Mouse (Mus musculus) right cerebral cortex, postnatal 10 days (tissue): ENCODE data around the gene Obscn.

Source experiments
- DNase-seq, 2 experiments: peaks; one replicate each; pipeline ENCODE4 v3.0.0; 2021; ENCODE audit warnings: low spot score in 2 of 2

Obscn gene

DNA sequence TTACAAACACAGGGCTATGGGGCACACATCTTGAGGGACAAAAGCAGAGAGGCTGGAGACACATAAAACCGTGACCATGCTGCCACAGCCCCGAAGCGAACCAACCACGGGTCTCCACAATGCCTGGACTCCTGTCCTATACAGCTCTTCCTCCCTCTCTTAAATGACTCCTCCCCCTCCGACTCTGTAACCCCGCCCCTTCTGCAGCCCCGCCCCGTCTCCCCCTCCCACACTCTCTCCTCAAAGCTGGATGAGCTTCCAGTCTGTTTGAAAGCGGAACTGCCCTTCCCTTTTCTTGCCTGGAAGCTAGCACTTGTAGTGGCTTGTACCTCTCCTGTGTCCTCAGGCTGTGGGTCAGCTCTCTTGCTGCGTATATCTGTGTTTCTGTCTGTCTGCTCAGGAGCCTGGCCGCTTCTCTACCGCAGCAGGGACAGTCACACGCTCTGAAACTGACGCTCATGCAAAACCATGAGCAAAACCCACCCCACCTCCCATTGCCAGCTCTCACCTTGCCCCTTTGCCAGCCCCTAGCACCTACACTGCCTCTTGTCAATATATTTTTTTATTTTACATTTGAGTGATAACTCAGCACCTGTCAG lies 5.7 kb upstream of the Obscn start:
- no peak for DNase-seq

- DNase-seq = no peak
Observed at GRCm38 (mm10) chr11:59138537-59139486, 2.6 kb upstream of the Obscn start.

- no peak for DNase-seq
Observed at GRCm38 (mm10) chr11:59136994-59137706, 948 bp upstream of the Obscn start.

DNA sequence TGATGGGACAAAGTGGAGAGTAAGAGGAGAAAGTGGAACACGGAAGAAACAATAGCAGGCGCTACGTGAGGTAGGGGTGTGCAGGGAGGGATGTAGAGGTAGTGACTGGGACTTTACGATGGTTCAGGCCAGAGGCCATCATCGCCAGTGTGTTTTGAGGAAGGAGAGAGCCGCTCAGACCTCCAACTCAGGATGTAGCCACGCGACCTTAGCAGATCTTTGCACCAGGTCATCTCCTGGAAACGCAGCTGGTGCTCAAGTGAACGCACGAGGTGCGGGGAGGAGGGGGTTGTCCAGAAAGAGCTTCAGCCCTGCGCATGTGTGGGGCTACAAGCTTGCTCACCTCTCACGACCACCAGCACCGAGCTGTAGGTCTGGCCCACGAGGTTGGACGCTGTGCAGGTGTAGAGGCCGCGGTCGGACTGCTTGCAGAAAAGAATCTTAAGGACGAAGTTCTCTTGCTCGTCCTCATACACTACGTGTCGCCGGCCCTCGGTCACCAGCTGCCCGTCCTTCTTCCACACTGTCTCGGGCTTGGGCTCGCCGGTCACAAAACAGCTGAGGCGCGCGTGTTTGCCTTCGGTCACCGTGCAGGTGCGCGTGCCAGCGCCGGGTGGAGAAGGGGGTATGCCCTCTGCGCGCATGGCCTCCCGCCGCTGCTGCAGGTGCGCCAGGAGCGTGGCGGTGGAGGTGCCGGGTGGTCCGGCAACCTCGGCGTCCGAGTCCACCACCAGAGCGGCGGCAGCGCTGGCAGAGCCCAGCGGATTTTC lies 966 bp downstream of the Obscn start:
- no peak for DNase-seq

DNA sequence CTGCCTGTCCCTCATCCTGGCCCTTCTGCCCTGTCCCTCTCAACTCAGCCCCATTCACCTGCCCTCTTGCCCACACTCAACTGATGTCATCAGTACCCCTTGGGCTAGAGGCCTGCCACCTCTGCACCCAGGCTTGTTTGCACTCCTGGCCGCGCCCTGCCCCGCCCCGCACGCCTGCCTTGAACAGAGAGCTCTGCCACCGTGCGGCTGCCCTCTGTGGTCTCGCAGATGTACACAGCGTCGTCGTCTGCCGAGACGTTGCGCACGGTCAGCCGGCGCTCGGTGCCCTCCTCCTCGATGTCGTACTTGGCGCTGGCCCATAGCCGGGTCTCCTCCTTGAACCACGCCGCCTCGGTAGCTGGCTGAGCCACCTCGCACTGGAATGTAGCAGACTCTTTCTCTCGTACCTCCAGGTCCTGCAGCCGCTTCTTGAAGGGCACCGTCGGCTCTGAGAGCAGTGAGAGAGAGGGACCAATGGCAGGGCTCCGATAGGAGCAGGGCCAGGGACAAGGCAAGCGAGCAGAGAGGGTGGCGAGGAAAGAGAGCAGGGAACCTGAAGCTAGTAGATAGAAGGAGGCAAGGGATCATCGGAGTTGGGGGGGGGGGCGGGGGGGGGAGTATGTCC lies 1.7 kb downstream of the Obscn start:
- no peak for DNase-seq

DNA sequence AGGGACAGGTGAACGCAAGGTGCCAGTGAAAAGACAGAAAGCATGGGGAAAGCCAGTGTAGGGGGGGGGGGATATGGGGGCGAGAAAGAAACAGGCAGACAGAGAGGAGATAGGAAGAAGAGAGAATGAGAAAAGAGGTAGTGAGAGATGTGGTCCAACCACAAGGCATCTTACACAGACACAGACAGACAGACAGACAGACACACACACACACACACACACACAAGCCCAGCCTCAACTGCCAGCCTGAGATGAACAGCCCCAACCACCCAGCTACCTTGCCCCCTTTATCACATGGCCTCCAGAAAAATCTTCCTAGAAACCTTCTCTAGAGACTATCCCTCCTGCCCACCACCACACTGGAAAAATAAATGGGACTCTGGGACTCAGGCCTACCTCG lies 4.1 kb downstream of the Obscn start:
- no peak for DNase-seq

GRCm38 (mm10) chr11:59131348-59131919 lies 4.8 kb downstream of the Obscn start:
- DNase-seq = no peak

DNA sequence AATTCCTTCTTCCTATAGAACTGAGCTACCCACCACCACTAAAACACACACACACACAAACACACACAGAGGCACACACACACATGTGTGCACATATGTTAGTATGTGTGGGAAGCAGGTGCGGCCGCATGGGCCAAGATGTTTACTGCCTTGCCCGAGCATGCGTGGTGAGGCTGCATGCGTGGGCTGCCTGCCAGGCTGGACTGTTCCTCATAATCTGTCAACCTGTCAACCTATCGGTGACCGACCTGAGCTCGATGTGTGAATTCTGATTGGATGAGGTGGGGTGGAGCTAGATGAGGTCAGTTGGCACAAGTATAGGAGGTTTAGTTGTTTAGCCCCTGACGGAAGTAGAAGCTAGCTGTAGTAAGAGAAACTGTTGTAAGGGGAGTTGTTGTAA lies 5.4 kb downstream of the Obscn start:
- DNase-seq = no peak

- DNase-seq = no peak
Observed at GRCm38 (mm10) chr11:59105945-59106344, 30.3 kb downstream of the Obscn start.

- no peak for DNase-seq
Observed at GRCm38 (mm10) chr11:59102324-59102723, 33.9 kb downstream of the Obscn start.

GRCm38 (mm10) chr11:59098339-59098738 lies 37.9 kb downstream of the Obscn start:
- peak in 1 of 2 experiments; percentile 37 for DNase-seq

DNA sequence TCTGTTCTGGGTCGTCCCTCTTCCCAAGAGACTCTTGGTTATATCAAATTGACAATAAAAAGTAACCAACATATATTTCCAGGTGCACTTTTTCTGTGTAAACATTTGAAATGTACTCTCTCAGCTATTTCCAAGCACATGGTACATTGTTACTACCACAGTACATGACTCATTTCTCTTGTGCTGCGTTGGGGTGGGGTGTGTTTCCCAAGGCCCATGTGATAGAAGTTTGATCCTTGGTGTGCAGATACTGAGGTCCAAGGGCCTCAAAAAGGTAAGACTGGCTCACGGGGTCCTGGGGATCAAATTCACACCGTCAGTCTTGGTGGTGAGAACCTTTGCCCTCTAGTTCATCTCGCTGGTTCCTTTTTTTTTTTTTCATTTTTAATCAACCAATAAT lies 38.4 kb downstream of the Obscn start:
- DNase-seq = no peak

- no peak for DNase-seq
Observed at GRCm38 (mm10) chr11:59094213-59094612, 42.0 kb downstream of the Obscn start.

- no peak for DNase-seq
Observed at GRCm38 (mm10) chr11:59087581-59087980, 48.6 kb downstream of the Obscn start.

DNA sequence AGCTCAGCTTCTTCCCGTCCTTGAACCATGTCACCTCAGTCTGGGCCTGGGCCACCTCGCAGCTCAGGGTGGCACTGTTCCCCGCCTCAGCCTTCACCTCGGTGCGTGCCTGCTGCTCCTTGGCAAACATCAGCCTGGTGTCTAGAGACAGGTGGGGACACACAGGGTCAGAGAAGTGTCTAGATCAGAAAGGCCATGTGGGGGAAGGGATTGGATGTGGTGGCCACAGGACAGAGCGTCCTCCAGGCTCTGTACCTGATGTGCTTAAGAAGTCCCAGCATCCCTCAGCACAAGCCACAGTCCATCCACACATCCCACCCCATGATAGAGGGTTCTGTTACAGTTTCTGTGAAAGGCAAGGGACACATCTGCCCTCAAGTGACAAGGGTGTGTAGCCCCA lies 51.0 kb downstream of the Obscn start:
- no peak for DNase-seq

- no peak for DNase-seq
Observed at GRCm38 (mm10) chr11:59083125-59083524, 53.1 kb downstream of the Obscn start.

GRCm38 (mm10) chr11:59078311-59078710 lies 57.9 kb downstream of the Obscn start:
- DNase-seq = no peak

DNA sequence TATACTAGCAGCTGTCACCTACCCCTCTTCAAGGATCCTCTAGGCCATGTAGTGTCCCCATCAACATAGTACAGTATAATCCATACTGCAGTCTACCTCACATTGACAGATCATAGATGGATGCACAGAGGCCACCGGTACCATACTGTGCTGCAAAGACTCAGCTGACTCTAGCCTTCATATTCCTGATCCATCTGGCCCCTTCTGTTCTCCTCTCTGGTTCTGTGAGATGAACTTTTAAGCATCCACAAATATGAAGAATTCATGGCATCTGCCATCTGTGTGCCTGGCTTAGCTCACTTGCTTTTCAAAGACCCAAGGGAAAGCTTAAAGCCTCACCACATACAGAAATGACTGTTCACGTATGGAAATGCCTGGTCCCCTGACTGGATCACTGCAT lies 65.9 kb downstream of the Obscn start:
- DNase-seq = peak in 1 of 2 experiments; percentile 32

- no peak for DNase-seq
Observed at GRCm38 (mm10) chr11:59068922-59069321, 67.3 kb downstream of the Obscn start.

DNA sequence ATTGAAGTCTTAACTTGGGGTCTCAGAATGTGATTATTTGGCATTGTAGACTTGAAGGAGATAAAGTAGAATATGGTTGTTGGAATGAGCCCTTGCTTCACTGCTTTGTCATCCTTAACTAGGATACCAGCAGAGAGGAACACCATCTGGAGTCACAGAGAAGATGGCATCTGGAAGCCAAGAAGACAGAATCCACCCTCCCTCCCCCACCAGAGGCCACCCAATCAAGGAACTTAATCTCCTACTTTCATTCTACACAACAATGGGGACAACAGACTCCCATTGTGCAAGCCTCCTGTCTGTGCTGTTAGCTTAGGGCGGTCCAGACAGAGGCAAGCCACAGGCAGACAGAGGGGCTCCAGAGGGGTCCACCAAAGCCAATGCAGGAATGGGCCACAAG lies 67.8 kb downstream of the Obscn start:
- DNase-seq = no peak

DNA sequence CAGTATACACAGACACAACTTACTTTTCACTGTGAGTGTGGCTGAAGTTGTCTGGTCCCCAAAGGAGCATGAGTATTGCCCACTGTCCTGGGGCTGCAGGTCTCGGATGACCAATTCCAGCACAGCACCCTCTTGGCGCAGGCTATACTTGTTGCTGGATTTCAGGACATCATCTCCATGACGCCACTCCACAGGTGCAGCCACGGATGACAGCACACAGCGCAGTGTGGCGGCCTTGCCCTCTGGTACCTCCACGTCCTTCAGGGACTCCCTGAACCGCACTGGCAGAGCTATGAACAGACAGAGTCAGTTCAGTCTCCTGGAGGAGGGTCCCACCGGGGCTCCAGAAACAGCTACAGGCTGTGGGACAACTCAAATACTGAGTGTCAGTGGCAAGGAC lies 68.3 kb downstream of the Obscn start:
- no peak for DNase-seq
